Mouse (Mus musculus) R1 (cell line): ENCODE results near the gene Josd2.

Experiments used
- DNase-seq: peaks from one replicate; pipeline ENCODE4 v3.0.0-alpha.2; 2018; ENCODE audit warnings: low read depth, low spot score

Gene Josd2

GRCm38 (mm10) chr7:44467811-44468411 lies at the start of gene Josd2:
TSS of gene Josd2 (plus strand) at chr7:44467980.
- peak; percentile 100 for DNase-seq

DNA sequence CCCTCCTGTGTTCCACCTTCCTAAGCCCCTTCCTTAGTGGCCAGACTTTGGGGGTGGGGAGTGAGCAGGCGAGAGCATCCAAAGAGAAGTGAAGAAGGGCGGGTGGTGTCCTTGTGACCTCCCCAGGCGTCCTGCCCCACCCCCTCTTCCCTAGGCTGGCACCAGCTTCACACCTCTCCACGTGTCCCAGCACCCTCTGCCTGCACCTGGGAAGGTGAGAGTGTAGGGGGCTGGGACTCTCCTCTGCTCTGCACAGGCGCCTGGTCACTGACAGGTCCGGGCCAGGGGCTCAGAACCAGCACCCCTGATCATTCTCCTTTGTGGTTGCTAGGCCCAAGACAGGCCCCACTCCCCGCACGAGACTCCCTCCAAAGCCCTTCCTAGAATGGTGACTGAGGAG lies 40.1 kb upstream of the Josd2 start:
- DNase-seq = no peak

- peak; percentile 39 for DNase-seq
Observed at GRCm38 (mm10) chr7:44428171-44428950, 39.4 kb upstream of the Josd2 start.

DNA sequence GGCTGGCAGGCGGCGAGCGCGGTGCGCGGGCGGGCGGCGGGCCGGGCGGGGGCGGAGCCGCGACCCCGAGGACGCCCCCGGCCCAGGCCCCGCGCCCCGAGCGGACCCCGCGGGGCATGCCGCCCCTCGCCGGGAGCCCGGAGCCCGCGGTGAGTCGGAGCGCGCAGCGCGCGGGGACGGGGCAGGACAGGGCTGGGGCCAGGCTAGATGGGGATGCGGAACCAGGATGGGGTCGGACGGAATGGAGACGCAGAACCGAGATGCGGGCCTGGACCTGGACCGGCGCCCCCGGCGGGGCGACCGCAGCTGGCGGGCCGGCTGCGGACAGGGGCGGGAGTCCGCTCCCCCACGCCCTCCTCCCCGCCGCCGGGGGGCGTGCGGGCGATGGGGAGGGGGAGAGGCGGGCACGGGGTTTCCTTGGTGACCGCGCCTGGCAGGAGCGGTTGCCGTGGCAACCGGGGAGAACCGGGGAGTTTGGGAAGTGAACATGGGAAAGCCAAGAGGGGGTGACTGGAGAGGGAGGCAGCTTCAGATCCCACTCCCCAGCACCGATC lies 38.7 kb upstream of the Josd2 start, which contains the start of gene Lrrc4b:
Lrrc4b (plus strand) TSS at position 51 of the 554 bp plus-strand sequence.
- DNase-seq = peak; percentile 78

- DNase-seq = peak; percentile 39
Observed at GRCm38 (mm10) chr7:44429534-44430488, 38.0 kb upstream of the Josd2 start.

DNA sequence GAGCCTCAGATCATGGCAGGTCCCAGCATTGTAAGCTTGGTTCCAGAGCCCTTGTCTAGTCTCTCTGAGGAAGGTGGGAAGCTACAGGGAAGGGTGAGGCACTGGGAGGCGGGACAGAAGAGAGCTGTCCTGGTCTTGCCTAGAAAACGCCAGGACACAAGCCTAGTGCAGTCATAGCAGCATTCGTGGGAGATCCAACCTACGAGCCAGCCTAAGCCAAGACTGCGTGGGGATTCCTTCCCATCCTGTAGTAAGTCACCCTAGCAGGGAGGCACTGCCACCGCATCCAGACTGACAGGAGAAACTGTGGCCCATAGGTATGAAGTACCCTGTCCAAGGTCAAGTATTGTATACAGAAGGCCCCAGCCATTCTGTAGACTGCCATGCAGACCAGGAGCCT lies 35.2 kb upstream of the Josd2 start:
- DNase-seq = no peak

- peak; percentile 100 for DNase-seq
Observed at GRCm38 (mm10) chr7:44433371-44433770, 34.4 kb upstream of the Josd2 start.

- DNase-seq = no peak
Observed at GRCm38 (mm10) chr7:44434089-44434488, 33.7 kb upstream of the Josd2 start.

- no peak for DNase-seq
Observed at GRCm38 (mm10) chr7:44435796-44436195, 32.0 kb upstream of the Josd2 start.

DNA sequence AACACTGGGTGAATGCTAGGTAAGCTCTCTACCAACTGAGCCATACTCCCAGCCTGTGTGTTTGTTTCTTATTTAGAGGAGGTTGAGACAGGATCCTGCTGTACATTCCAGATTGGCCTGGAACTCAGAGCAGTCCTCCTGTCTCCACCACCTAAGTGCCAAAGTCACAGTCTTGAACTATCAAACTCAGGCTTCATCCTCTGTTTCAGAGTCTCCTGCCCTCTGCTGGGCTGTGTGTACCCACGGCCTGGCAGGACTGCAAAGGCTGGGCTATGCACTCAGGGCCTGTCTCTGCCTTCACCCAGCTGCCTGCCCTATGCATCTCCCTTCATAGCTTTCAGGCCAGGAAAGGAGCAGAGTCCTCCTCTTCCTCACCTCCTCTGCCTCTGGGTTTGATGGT lies 31.5 kb upstream of the Josd2 start:
- no peak for DNase-seq

GRCm38 (mm10) chr7:44437188-44437587 lies 30.6 kb upstream of the Josd2 start:
- DNase-seq = no peak

DNA sequence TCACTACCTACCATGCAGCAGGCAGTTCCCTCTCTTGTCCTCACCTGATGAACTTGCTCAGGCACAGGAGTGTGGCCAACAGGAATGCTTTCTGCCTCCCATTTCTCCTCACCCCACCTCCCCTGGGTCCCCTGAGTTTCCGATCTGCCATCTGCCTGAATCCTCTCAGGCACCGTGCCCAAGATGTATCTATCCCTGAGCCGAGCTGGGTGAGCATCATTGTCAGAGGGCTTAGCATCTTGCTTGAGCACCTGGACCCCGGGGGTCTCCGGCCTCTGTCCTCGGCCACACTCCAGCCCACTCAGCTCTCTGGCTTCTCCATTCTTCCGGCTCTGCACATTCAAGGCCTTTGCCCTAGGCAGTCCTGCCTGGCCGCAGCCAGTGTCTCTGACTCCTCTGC lies 29.8 kb upstream of the Josd2 start:
- no peak for DNase-seq

DNA sequence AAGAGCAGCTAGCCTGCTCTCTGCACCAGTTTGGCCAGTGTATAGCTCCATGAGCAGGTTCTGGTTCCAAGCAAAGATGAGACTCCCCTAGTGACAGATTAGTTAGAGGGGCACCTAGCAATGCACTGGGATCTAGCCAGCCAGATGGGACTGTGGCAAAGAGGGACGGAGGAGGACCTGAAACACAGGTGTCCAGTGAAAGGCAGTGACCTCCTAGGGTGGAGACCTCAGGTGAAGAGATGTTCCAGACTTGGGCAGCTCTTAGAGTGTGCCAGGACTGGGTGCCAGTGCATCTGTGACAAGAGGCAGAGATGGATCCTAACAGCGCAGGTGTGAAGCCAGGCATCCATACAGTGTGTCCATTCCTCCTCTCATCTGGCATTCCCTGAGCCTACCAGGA lies 28.1 kb upstream of the Josd2 start:
- no peak for DNase-seq

GRCm38 (mm10) chr7:44440479-44440878 lies 27.3 kb upstream of the Josd2 start:
- no peak for DNase-seq

- no peak for DNase-seq
Observed at GRCm38 (mm10) chr7:44441180-44441579, 26.6 kb upstream of the Josd2 start.

GRCm38 (mm10) chr7:44441648-44442109 lies 26.1 kb upstream of the Josd2 start:
- DNase-seq = no peak

GRCm38 (mm10) chr7:44442407-44442821 lies 25.4 kb upstream of the Josd2 start:
- no peak for DNase-seq

- no peak for DNase-seq
Observed at GRCm38 (mm10) chr7:44443268-44444173, 24.3 kb upstream of the Josd2 start.

- no peak for DNase-seq
Observed at GRCm38 (mm10) chr7:44444886-44445527, 22.8 kb upstream of the Josd2 start.

- DNase-seq = no peak
Observed at GRCm38 (mm10) chr7:44445528-44445923, 22.3 kb upstream of the Josd2 start.
